Mouse (Mus musculus): ENCODE measurements at regions not wholly inside any gene's neighbourhood (a gene's known extent, or its start where the extent isn't known, plus 50 kb on each side); places are given as distances from the start of the nearest gene placed in this dataset.

- Histone ChIP-seq H3K4me1 (ENCODE audit: control insufficient read depth in 1 of 2, insufficient read depth in 2 of 2, low read length in 2 of 2) (no peaks in the 10 kb centered on the region), H3K9me3 (replicated peaks; ENCODE audit: insufficient read depth, low read length) (no peaks in the 10 kb centered on the region), H3K79me2 (ENCODE audit: control insufficient read depth, insufficient read depth, low read length, poor library complexity) (no peaks in the 10 kb centered on the region), H3K9ac (ENCODE audit: control insufficient read depth, low read depth, low read length, poor library complexity, severe bottlenecking) (no peak overlapping the region), H3K36me3 (ENCODE audit: control insufficient read depth in 1 of 2, insufficient read depth in 2 of 2, low read length in 2 of 2) (no peaks in the 10 kb centered on the region), H3K27ac (ENCODE audit: control insufficient read depth, low read depth, low read length) (no peak overlapping the region), H3K4me3 (ENCODE audit: control insufficient read depth in 1 of 2, insufficient read depth in 1 of 2, low read depth in 2 of 2, low read length in 2 of 2) (no peak overlapping the region), H3K27me3 (ENCODE audit: control insufficient read depth in 1 of 2, insufficient read depth in 2 of 2, low read length in 2 of 2) (no peaks in the 10 kb centered on the region)
- no peak for DNase-seq (ENCODE audit: low read depth, low spot score)
- TF ChIP-seq EP300 (IDR thresholded peaks at IDR 0.05; ENCODE audit: low read depth in 1 of 2, low read length in 2 of 2) (no peak), CHD1 (IDR thresholded peaks at IDR 0.05; ENCODE audit: low read depth, low read length) (no peak), ELF1 (IDR thresholded peaks at IDR 0.05; ENCODE audit: low read depth, low read length) (no peak), MAX (IDR thresholded peaks at IDR 0.05; ENCODE audit: low read length) (no peak), ETS1 (IDR thresholded peaks at IDR 0.05; ENCODE audit: low read depth, low read length) (no peak), JUND (IDR thresholded peaks at IDR 0.05; ENCODE audit: low read depth, low read length) (no peak), BHLHE40 (IDR thresholded peaks at IDR 0.05; ENCODE audit: borderline replicate concordance, low read depth, low read length) (no peak), TCF12 (IDR thresholded peaks at IDR 0.05; ENCODE audit: low read depth, low read length) (no peak), MYC (IDR thresholded peaks at IDR 0.05; ENCODE audit: low read depth, low read length) (no peak), CHD2 (IDR thresholded peaks at IDR 0.05; ENCODE audit: low read length) (no peak), TBP (IDR thresholded peaks at IDR 0.05; ENCODE audit: low read depth, low read length) (no peak), ZNF384 (IDR thresholded peaks at IDR 0.05; ENCODE audit: low read depth, low read length) (no peak), RAD21 (IDR thresholded peaks at IDR 0.05; ENCODE audit: low read depth, low read length) (no peak), SMC3 (IDR thresholded peaks at IDR 0.05; ENCODE audit: low read depth, low read length) (no peak), USF1 (IDR thresholded peaks at IDR 0.05; ENCODE audit: low read depth, low read length) (no peak), ZC3H11A (IDR thresholded peaks at IDR 0.05; ENCODE audit: low read depth, low read length) (no peak), MAFK (IDR thresholded peaks at IDR 0.05; ENCODE audit: borderline replicate concordance, low read depth, low read length) (no peak)
Observed at GRCm38 (mm10) chr6:78788972-78789371, 320.3 kb upstream of the Reg3g start.

GRCm38 (mm10) chr6:78757619-78758018, 288.9 kb upstream of the Reg3g start:
- Histone ChIP-seq H3K27me3 (ENCODE audit: control insufficient read depth in 1 of 2, insufficient read depth in 2 of 2, low read length in 2 of 2) (no peaks in the 10 kb centered on the region), H3K4me3 (ENCODE audit: control insufficient read depth in 1 of 2, insufficient read depth in 1 of 2, low read depth in 2 of 2, low read length in 2 of 2) (no peak overlapping the region), H3K36me3 (ENCODE audit: control insufficient read depth in 1 of 2, insufficient read depth in 2 of 2, low read length in 2 of 2) (no peaks in the 10 kb centered on the region), H3K4me1 (ENCODE audit: control insufficient read depth in 1 of 2, insufficient read depth in 2 of 2, low read length in 2 of 2) (no peaks in the 10 kb centered on the region), H3K9me3 (replicated peaks; ENCODE audit: insufficient read depth, low read length) (no peaks in the 10 kb centered on the region), H3K27ac (ENCODE audit: control insufficient read depth, low read depth, low read length) (no peak overlapping the region), H3K9ac (ENCODE audit: control insufficient read depth, low read depth, low read length, poor library complexity, severe bottlenecking) (no peak overlapping the region), H3K79me2 (ENCODE audit: control insufficient read depth, insufficient read depth, low read length, poor library complexity) (no peaks in the 10 kb centered on the region)
- TF ChIP-seq CTCF (IDR thresholded peaks at IDR 0.05 in 2 of 3, conservative IDR thresholded peaks at IDR 0.05 in 1 of 3; ENCODE audit: control insufficient read depth in 1 of 3, insufficient read depth in 1 of 3, low read depth in 2 of 3, low read length in 3 of 3, poor library complexity in 1 of 3, severe bottlenecking in 1 of 3): peak in 2 of 3 experiments; percentile 13 to 14; a peak in 1 of 6 replicates
- no peak for TF ChIP-seq SIN3A (IDR thresholded peaks at IDR 0.05; ENCODE audit: low read length)
- DNase-seq (ENCODE audit: low read depth, low spot score): peak; percentile 1

Measured in MEL (cell line).